In the genomic region with DNA sequence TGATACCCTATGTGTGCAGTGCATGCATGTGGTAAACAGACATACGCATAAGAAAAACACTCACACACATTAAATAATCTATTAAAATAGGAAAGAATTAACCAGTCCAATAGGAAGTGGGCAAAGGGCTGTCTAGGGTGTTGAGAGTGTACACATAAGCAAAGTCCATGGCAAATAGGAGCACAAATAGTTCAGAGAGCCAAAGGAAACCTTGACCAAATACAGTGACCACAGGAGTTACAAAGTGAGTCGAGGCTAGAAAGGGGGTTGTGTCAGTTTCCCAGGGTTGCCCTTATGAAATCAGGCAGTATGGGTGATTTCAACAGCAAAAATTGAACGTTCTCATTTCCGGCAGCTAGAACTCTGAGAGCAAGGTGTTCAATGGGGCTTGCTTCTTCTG, we compare ENCODE assay signal across 50 mouse cellular contexts. TPM values are rescaled to one million over a fixed set of nuclear protein-coding genes. Genes with fewer than 3 reads are reported as not detected.
"Had no signal": no experiment of that assay in that cellular context is flagged by ENCODE, and none has a peak within 500 bp of the region (broad histone marks: within the 10 kb centered on the region; RNA-seq: fewer than 3 reads in every experiment).

No protein-coding gene starts in this region.

- DNase-seq: heart, postnatal 10 days; heart, postnatal 14 days; heart, postnatal 36 days; kidney, adult 11 months; kidney, adult 18-20 months; kidney, adult 2 months; kidney, adult 8-10 months; kidney, adult 9 months; kidney, postnatal 10 days; kidney, postnatal 14 days; kidney, postnatal 25 days; kidney, postnatal 36 days; kidney, postnatal 4 days; layer of hippocampus, adult 9-11 months; layer of hippocampus, postnatal 36 days had no signal

- H3K27me3 ChIP-seq: heart, embryonic 12.5 days; heart, embryonic 13.5 days; heart, embryonic 15.5 days; hindbrain, embryonic 12.5 days; hindbrain, embryonic 13.5 days; hindbrain, embryonic 15.5 days; intestine, embryonic 15.5 days; kidney, embryonic 15.5 days had no signal

- H3K27ac ChIP-seq: heart, embryonic 10.5 days; heart, embryonic 13.5 days; heart, embryonic 15.5 days; hindbrain, embryonic 10.5 days; hindbrain, embryonic 12.5 days; hindbrain, embryonic 13.5 days; hindbrain, embryonic 14.5 days; hindbrain, embryonic 15.5 days; hindbrain, postnatal 0 days; intestine, embryonic 15.5 days; kidney, embryonic 15.5 days; kidney, postnatal 0 days; layer of hippocampus, adult 2 months had no signal

- H3K4me3 ChIP-seq: heart, embryonic 10.5 days; heart, embryonic 12.5 days; heart, embryonic 13.5 days; heart, embryonic 15.5 days; hindbrain, embryonic 10.5 days; hindbrain, embryonic 12.5 days; hindbrain, embryonic 13.5 days; hindbrain, embryonic 15.5 days; intestine, embryonic 15.5 days; kidney, embryonic 15.5 days; layer of hippocampus, adult 2 months had no signal

- H3K9me3 ChIP-seq: heart, embryonic 10.5 days; heart, embryonic 12.5 days; heart, embryonic 13.5 days; heart, embryonic 15.5 days; hindbrain, embryonic 10.5 days; hindbrain, embryonic 12.5 days; hindbrain, embryonic 13.5 days; hindbrain, embryonic 15.5 days; intestine, embryonic 15.5 days; kidney, embryonic 15.5 days had no signal

- H3K4me1 ChIP-seq: heart, embryonic 10.5 days; heart, embryonic 12.5 days; heart, embryonic 13.5 days; heart, embryonic 15.5 days; hindbrain, embryonic 10.5 days; hindbrain, embryonic 12.5 days; hindbrain, embryonic 13.5 days; hindbrain, embryonic 15.5 days; intestine, embryonic 15.5 days; kidney, embryonic 15.5 days had no signal

- H3K36me3 ChIP-seq: heart, embryonic 10.5 days; heart, embryonic 12.5 days; heart, embryonic 13.5 days; heart, embryonic 15.5 days; hindbrain, embryonic 10.5 days; hindbrain, embryonic 12.5 days; hindbrain, embryonic 13.5 days; hindbrain, embryonic 15.5 days; intestine, embryonic 15.5 days; kidney, embryonic 15.5 days had no signal

- H3K9ac ChIP-seq: heart, embryonic 12.5 days; heart, embryonic 13.5 days; heart, embryonic 15.5 days; hindbrain, embryonic 12.5 days; hindbrain, embryonic 13.5 days; hindbrain, embryonic 14.5 days; hindbrain, embryonic 15.5 days; intestine, embryonic 15.5 days; kidney, embryonic 15.5 days had no signal

- H3K4me2 ChIP-seq: heart, embryonic 11.5 days; heart, embryonic 12.5 days; heart, embryonic 13.5 days; heart, embryonic 15.5 days; hindbrain, embryonic 12.5 days; hindbrain, embryonic 13.5 days; hindbrain, embryonic 14.5 days; hindbrain, embryonic 15.5 days; intestine, embryonic 15.5 days; kidney, embryonic 15.5 days had no signal

- ATAC-seq: hindbrain, embryonic 16.5 days; hindbrain, postnatal 0 days; inflammation-experienced regulatory T-cells, adult 6 months; intestine, embryonic 15.5 days; intestine, embryonic 16.5 days; intestine, postnatal 0 days had no signal

RNA-seq across cellular contexts. Expression of a gene that starts 23.8 kb away (rescaled TPM):
- total RNA-seq: heart, postnatal 10 days; heart, postnatal 14 days; heart, postnatal 25 days; heart, postnatal 36 days; hematopoietic stem cell, adult 5-6 weeks; hindbrain, postnatal 0 days; layer of hippocampus, adult 18-20 months; layer of hippocampus, adult 2 months; layer of hippocampus, adult 8-10 months; layer of hippocampus, postnatal 10 days; layer of hippocampus, postnatal 14 days; layer of hippocampus, postnatal 25 days; layer of hippocampus, postnatal 36 days; left cerebral cortex, adult 18-20 months had no signal
- polyA plus RNA-seq: heart, embryonic 10.5 days; heart, embryonic 11.5 days; heart, embryonic 12.5 days; heart, embryonic 13.5 days; heart, embryonic 14.5 days; heart, embryonic 15.5 days; heart, embryonic 16.5 days; heart, postnatal 0 days; hindbrain, embryonic 10.5 days; hindbrain, embryonic 11.5 days; hindbrain, embryonic 12.5 days; hindbrain, embryonic 13.5 days; hindbrain, embryonic 14.5 days; hindbrain, embryonic 15.5 days; hindbrain, embryonic 16.5 days; hindbrain, postnatal 0 days; inflammation-experienced regulatory T-cells, adult 6 months; intestine, embryonic 14.5 days; intestine, embryonic 15.5 days; intestine, embryonic 16.5 days; intestine, postnatal 0 days; kidney, adult 2 months; kidney, embryonic 14.5 days; kidney, embryonic 15.5 days; kidney, embryonic 16.5 days; kidney, postnatal 0 days; large intestine, adult 2 months had no signal

RNA-seq across cellular contexts. Expression of a gene that starts 56.4 kb away (rescaled TPM):
- polyA plus RNA-seq: inflammation-experienced regulatory T-cells, adult 6 months had no signal
